Mouse (Mus musculus) lung, postnatal 14 days (tissue): ENCODE measurements at regions not wholly inside any gene's neighbourhood (a gene's known extent, or its start where the extent isn't known, plus 50 kb on each side); places are given as distances from the start of the nearest gene placed in this dataset.
A peak's percentile ranks its signal among the peaks of the same experiment; 100 is the strongest.
"Not testable (repeated sequence)": the region's sequence is repeated elsewhere in the genome, so short reads cannot be mapped to it uniquely, and the experiment has no call there.

Experiments used
- DNase-seq: peaks from one replicate; pipeline ENCODE4 v3.0.0; 2021

DNA sequence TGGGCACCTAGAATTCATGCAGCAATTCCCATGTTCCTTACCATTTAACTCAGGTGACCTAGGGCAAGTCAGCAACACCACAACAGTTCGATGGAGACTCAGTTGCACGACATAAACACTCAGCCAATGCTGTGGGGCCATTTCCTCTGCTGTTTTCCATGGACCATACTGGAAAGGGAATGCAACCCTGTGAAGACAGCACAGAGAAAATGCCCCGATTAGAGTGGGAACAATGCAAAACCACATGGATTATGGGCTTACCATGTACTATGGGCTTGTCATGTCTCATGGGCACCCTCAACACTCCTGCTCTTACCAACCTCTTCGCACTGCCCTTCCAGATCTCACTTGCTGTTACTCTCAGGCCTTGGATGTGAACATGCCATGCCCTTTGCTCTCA is 207.6 kb downstream of the Snurf start:
- not testable (repeated sequence) for DNase-seq

- DNase-seq: peak; percentile 1
These were observed 235.1 kb downstream of the Snurf start for GRCm38 (mm10) chr7:59769749-59770148.

DNA sequence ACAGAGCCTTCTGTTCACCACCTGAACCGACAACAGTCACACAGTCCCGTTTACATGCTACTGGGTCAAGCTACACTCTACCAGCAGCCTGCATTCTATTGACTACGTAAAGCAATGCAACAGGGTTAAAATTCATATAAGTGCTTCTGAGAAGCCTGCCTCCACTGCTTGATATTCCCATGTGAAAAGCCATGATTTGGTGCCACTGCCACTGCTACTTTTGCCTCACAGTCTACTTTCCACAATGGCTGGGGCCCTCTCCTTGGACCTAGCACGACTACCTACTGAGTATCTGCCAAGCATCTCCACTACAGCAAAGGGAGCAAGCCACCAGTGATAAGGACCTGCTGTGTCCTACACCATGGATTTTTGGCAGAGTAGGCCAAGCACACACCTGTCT is 236.2 kb downstream of the Snurf start:
- DNase-seq: peak; percentile 0

DNA sequence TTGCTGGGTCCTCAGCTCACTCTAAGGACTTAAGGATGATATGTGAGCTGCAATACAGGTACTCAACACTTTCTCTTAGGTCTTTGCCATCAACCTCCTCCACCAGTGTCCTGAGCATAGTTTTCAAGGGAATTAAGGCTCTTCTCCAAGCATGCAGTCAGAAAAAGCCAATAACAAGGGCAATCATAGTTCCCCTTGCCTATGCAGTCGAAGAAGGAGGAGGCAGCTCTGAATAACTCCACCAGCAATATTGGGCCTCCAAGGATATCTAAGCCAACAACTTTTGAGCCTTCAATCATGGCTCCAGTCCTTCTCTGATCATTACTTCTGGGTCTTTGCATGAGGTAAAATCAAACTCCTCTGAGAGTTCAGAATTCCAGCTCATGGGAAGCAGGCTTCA is 237.5 kb downstream of the Snurf start:
- DNase-seq: peak; percentile 3
